Mouse (Mus musculus): ENCODE data around the gene Alkbh3. TPM values are rescaled to one million over a fixed set of nuclear protein-coding genes. Genes with fewer than 3 reads are reported as not detected.

Gene Alkbh3
- polyA plus RNA-seq, 1 experiment from 2014 or later: 70.0 TPM

DNA sequence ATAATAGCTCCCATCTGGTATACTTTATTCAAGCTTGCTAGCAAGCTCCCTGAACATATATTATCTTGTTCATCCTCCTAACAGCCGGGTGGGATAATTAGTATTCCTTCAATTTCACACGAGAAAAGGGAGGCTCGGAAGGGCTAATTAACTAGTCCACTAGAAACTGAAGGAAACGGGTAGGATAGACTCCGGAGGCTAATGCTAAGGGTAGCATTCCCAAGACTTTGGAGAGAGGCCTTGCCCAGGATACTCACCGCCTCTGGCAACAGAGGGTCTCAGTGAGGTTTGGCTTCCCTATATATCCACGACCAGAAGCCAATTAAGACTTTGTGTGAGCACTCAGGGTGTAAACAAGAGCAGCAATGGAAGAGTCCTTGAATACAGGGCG lies 52.8 kb downstream of the Alkbh3 start:
- Histone ChIP-seq H3K4me1 (replicated peaks; ENCODE audit: control insufficient read depth, insufficient read depth, low read length) (peaks cover 6% of the 10 kb centered on the region; the same call in 1 of the 2 replicates), H3K27me3 (ENCODE audit: control insufficient read depth, insufficient read depth, low read depth, low read length) (peaks cover 14% of the 10 kb centered on the region), H3K9me3 (ENCODE audit: control insufficient read depth, low read length) (no peaks in the 10 kb centered on the region), H3K4me2 (ENCODE audit: low read depth, low read length) (peak overlapping the region; percentile 82; the same call in 1 of the 2 replicates), H3K27ac (ENCODE audit: low read length) (no peak overlapping the region), H3K36me3 (ENCODE audit: control insufficient read depth, insufficient read depth, low read length) (no peaks in the 10 kb centered on the region), H3K9ac (ENCODE audit: low read length) (no peak overlapping the region), H3K4me3 (ENCODE audit: low read length) (no peak overlapping the region)
- ATAC-seq (ENCODE audit: low read depth): no peak
- 60% methylated on average over 8 of the region's 8 CpGs for WGBS

DNA sequence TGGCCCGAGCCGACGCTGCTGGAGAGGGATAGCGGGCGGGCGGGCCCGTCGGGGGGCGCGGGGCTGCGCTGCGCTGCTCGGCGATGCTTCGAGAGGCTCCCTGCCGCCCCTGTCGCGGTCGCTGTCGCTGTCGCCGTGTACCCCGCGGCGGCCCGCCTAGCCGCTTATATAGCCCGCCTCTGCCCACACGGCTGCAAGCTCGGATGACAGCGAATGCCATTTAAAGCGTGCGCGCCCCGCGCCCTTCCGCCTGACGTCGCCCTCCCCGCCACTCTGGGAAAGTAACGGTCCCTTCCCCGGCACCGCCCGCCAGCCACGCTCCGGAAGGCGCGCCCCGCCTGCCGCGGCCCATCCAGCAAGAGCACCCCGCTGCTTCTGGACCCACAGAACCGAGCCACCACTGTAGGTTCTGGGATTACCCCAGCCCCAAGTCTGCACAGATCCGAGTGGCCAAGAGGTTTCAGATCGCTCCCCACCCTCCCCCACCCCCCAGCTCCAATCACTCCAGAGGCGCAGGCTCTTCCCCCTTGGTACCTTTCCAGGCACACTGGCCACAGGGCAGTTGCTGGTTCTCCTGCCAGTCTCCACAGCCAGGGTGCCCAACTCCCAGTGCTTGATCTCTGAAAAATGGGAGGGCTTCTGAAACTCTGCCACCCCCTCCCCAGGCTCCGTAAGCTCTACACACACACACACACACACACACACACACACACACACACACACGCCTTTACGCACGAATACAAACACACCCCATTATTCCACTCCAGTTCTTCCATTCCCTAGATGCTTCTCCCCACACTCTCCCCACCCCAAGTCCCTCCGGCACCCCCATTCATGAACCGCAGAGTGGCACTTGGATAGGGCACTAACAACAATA lies 53.5 kb downstream of the Alkbh3 start, which contains the start of gene Gm13889:
TSS of gene Gm13889 (minus strand) at position 294 of the 877 bp plus-strand sequence.
- Histone ChIP-seq H3K4me2 (ENCODE audit: low read depth, low read length) (peak within 1 kb of the TSS; percentile 82), H3K4me3 (ENCODE audit: low read length) (peak within 1 kb of the TSS; percentile 69), H3K27ac (ENCODE audit: low read length) (peak within 1 kb of the TSS; percentile 80), H3K36me3 (ENCODE audit: control insufficient read depth, insufficient read depth, low read length) (no peaks in the 10 kb centered on the region), H3K9ac (ENCODE audit: low read length) (peak within 1 kb of the TSS; percentile 80), H3K9me3 (ENCODE audit: control insufficient read depth, low read length) (no peaks in the 10 kb centered on the region), H3K4me1 (replicated peaks; ENCODE audit: control insufficient read depth, insufficient read depth, low read length) (peaks cover 6% of the 10 kb centered on the region; the same call in 1 of the 2 replicates), H3K27me3 (ENCODE audit: control insufficient read depth, insufficient read depth, low read depth, low read length) (peaks cover 14% of the 10 kb centered on the region)
- peak; percentile 93 for ATAC-seq (ENCODE audit: low read depth)
- 5% methylated on average over 49 of the region's 62 CpGs for WGBS

DNA sequence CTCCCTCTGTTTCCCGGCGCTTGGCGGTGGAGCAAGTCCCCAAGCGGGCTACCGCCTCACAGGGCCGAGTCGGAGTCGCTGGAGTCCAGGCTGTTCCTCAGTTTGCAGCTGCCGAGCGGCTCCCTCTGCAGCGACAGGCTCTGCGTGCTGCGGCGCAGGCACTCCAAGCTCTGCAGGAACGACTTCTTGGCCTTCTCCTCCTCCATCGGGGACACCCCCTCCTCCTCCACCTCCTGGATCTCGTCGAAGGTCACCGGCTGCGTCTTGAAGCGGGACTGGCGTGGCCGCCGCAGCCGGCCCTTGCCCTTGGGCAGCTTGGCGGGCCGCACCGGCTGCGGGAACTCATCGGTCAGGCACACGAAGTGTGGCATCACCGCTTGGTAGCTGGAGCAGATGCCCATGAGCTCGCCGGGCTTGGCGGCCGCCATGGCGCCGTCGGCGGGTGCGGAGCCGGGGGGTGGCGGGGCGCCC lies 54.2 kb downstream of the Alkbh3 start:
- H3K4me1 ChIP-seq (replicated peaks; ENCODE audit: control insufficient read depth, insufficient read depth, low read length): peaks cover 6% of the 10 kb centered on the region; the same call in 1 of the 2 replicates
- H3K36me3 ChIP-seq (ENCODE audit: control insufficient read depth, insufficient read depth, low read length): no peaks in the 10 kb centered on the region
- peak overlapping the region; percentile 80 for H3K27ac ChIP-seq (ENCODE audit: low read length)
- peak; percentile 51 for ATAC-seq (ENCODE audit: low read depth)
- WGBS: 1% methylated on average over 44 of the region's 44 CpGs
- no peaks in the 10 kb centered on the region for H3K9me3 ChIP-seq (ENCODE audit: control insufficient read depth, low read length)
- H3K4me2 ChIP-seq (ENCODE audit: low read depth, low read length): peak overlapping the region; percentile 82
- peaks cover 14% of the 10 kb centered on the region for H3K27me3 ChIP-seq (ENCODE audit: control insufficient read depth, insufficient read depth, low read depth, low read length)
- peak overlapping the region; percentile 69 for H3K4me3 ChIP-seq (ENCODE audit: low read length)
- H3K9ac ChIP-seq (ENCODE audit: low read length): peak overlapping the region; percentile 80

DNA sequence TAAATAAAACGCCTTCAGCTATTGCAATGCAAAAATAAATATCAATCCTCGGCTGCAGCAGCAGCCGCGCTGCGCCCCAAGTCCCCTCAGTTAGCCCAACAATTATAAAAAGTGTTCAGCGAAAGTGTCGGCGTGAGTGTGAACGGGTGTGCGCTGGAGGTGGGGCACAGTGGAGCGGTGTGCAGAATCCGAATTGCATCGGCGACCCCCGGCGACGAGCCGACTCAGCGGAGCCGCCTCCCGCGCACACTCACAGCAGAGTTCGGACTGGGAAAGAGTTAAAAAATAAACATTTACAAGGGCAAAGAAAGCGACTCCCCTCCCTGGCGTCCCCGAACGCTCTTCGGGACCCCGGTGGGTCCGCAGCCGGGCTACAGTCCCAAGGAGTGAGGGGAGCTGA lies 54.7 kb downstream of the Alkbh3 start:
- Histone ChIP-seq H3K27me3 (ENCODE audit: control insufficient read depth, insufficient read depth, low read depth, low read length) (peaks cover 14% of the 10 kb centered on the region), H3K9ac (ENCODE audit: low read length) (peak overlapping the region; percentile 80), H3K27ac (ENCODE audit: low read length) (peak overlapping the region; percentile 80), H3K9me3 (ENCODE audit: control insufficient read depth, low read length) (no peaks in the 10 kb centered on the region), H3K36me3 (ENCODE audit: control insufficient read depth, insufficient read depth, low read length) (no peaks in the 10 kb centered on the region), H3K4me2 (ENCODE audit: low read depth, low read length) (peak overlapping the region; percentile 82), H3K4me1 (replicated peaks; ENCODE audit: control insufficient read depth, insufficient read depth, low read length) (peaks cover 6% of the 10 kb centered on the region; the same call in 1 of the 2 replicates), H3K4me3 (ENCODE audit: low read length) (peak overlapping the region; percentile 69)
- no peak; the same call in 1 of the 2 replicates for ATAC-seq (ENCODE audit: low read depth)
- under 1% methylated on average over 31 of the region's 31 CpGs for WGBS

DNA sequence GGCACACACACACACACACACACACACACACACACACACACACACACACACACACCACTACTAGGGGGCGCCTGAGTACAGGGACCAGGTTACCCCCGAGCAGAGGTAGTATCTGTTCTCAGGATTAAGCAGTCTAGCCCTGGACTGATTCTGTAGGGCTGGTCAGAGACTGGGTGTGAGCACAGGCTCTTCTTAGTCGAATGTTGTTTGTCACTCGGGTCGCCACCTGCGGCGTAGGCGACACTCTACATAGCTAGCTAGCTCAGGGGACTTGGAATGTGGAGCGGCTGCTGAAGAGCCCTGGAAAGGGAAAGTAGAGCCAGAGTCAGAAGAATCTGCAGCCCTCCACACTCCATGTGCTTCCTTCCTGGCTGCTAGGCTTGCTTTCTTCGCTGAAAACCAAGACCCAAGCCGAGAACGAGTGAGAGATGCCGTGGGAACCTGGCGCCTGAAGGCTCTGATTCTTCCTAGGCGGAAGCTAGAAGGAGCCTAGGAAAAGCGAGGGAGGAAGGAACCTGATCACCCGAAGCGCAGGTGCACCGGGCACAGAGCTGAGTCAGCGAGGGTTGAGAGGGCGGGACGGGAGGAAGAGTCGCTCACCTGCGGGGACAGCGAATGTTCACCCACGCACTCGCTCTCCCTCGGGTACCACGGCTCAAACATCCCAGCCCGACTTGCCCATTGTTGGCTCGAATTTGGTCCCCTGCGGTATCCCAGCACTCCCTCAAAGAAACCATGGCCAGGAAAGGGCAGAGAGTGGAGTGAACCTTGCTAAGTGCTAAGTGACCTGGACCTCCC lies 55.6 kb downstream of the Alkbh3 start:
- ATAC-seq (ENCODE audit: low read depth): no peak
- WGBS: under 1% methylated on average over 32 of the region's 32 CpGs
- peaks cover 14% of the 10 kb centered on the region for H3K27me3 ChIP-seq (ENCODE audit: control insufficient read depth, insufficient read depth, low read depth, low read length)

DNA sequence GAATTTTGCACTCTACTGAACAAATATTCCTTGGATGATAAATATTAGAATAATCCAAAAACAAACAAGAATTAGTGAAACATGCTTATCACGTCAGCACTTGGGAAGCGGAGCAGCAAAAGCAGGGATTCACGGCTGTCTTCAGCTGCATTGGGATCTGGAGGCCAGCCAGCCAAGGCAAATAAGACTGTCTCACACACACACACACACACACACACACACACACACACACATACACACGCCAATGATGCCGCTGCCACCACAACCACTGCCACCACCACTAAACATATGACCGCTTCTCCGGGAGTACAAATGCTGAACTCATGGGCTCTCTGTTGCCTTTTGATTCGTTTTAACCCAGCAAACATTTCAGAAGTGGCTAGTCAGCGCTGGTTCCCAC lies 56.9 kb downstream of the Alkbh3 start:
- no peak for ATAC-seq (ENCODE audit: low read depth)
- Histone ChIP-seq H3K4me3 (ENCODE audit: low read length) (no peak overlapping the region), H3K9ac (ENCODE audit: low read length) (no peak overlapping the region), H3K4me1 (replicated peaks; ENCODE audit: control insufficient read depth, insufficient read depth, low read length) (peaks cover 6% of the 10 kb centered on the region; the same call in 1 of the 2 replicates), H3K9me3 (ENCODE audit: control insufficient read depth, low read length) (no peaks in the 10 kb centered on the region), H3K36me3 (ENCODE audit: control insufficient read depth, insufficient read depth, low read length) (no peaks in the 10 kb centered on the region), H3K27me3 (ENCODE audit: control insufficient read depth, insufficient read depth, low read depth, low read length) (peaks cover 14% of the 10 kb centered on the region), H3K4me2 (ENCODE audit: low read depth, low read length) (peak overlapping the region; percentile 82; the same call in 1 of the 2 replicates), H3K27ac (ENCODE audit: low read length) (no peak overlapping the region)
- whole genome bisulfite sequencing: 61% methylated on average over 9 of the region's 9 CpGs

More for the DNA sequence above, 55.6 kb downstream of the Alkbh3 start:
- Histone ChIP-seq H3K9me3 (ENCODE audit: control insufficient read depth, low read length) (no peaks in the 10 kb centered on the region), H3K4me2 (ENCODE audit: low read depth, low read length) (peak overlapping the region; percentile 82), H3K4me1 (replicated peaks; ENCODE audit: control insufficient read depth, insufficient read depth, low read length) (peaks cover 6% of the 10 kb centered on the region; the same call in 1 of the 2 replicates), H3K9ac (ENCODE audit: low read length) (peak overlapping the region; percentile 80), H3K27ac (ENCODE audit: low read length) (peak overlapping the region; percentile 2; the same call in 1 of the 2 replicates), H3K36me3 (ENCODE audit: control insufficient read depth, insufficient read depth, low read length) (no peaks in the 10 kb centered on the region), H3K4me3 (ENCODE audit: low read length) (peak overlapping the region; percentile 69)

DNA sequence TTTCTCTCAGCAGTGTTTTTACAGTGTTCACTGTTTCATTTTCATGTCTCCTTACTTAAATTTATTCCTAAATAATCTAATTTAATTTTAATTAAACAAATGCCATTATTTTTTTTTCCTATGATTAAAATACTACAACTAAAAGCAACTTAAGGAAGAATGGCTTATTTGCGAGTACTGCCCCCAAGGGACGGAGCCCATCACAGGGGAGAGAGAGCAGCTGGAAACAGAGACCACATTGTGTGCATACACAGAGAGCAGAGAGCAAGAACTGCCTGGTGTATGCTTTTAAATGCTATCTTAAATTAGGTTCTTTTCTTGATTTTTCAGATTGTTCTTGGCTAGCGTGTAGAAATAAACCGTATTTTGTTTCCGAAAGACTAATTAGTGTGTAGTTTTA lies 63.6 kb downstream of the Alkbh3 start:
- 54% methylated on average over 5 of the region's 5 CpGs for WGBS
- Histone ChIP-seq H3K27me3 (ENCODE audit: control insufficient read depth, insufficient read depth, low read depth, low read length) (no peaks in the 10 kb centered on the region), H3K27ac (ENCODE audit: low read length) (no peak overlapping the region), H3K4me3 (ENCODE audit: low read length) (no peak overlapping the region), H3K4me1 (replicated peaks; ENCODE audit: control insufficient read depth, insufficient read depth, low read length) (peaks cover 2% of the 10 kb centered on the region), H3K4me2 (ENCODE audit: low read depth, low read length) (no peak overlapping the region), H3K9me3 (ENCODE audit: control insufficient read depth, low read length) (peaks cover 8% of the 10 kb centered on the region), H3K36me3 (ENCODE audit: control insufficient read depth, insufficient read depth, low read length) (no peaks in the 10 kb centered on the region), H3K9ac (ENCODE audit: low read length) (no peak overlapping the region)
- ATAC-seq (ENCODE audit: low read depth): no peak

DNA sequence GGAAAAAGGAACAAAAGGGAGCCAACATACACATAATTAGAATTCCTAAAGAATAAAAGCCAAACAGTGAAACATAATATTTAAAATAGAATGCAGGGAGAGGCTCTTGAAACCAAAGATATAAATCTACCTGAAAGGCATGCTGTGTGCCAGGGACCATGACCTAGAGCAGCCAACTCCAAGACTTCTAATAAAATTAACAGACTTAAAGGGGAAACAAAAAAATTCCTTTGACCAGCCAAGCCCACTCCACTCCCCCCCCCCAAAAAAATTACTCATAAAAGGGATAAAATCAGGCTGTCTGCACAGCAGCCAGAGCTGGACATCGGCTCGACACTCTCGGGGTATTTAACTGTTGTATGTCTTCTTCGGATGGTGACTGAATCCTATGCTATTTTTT lies 65.8 kb downstream of the Alkbh3 start:
- Histone ChIP-seq H3K9ac (ENCODE audit: low read length) (no peak overlapping the region), H3K4me2 (ENCODE audit: low read depth, low read length) (no peak overlapping the region), H3K4me3 (ENCODE audit: low read length) (no peak overlapping the region), H3K4me1 (replicated peaks; ENCODE audit: control insufficient read depth, insufficient read depth, low read length) (peaks cover 6% of the 10 kb centered on the region), H3K36me3 (ENCODE audit: control insufficient read depth, insufficient read depth, low read length) (no peaks in the 10 kb centered on the region), H3K27ac (ENCODE audit: low read length) (no peak overlapping the region), H3K27me3 (ENCODE audit: control insufficient read depth, insufficient read depth, low read depth, low read length) (no peaks in the 10 kb centered on the region), H3K9me3 (ENCODE audit: control insufficient read depth, low read length) (peaks cover 8% of the 10 kb centered on the region)
- WGBS: 85% methylated on average over 4 of the region's 4 CpGs
- no peak for ATAC-seq (ENCODE audit: low read depth)

DNA sequence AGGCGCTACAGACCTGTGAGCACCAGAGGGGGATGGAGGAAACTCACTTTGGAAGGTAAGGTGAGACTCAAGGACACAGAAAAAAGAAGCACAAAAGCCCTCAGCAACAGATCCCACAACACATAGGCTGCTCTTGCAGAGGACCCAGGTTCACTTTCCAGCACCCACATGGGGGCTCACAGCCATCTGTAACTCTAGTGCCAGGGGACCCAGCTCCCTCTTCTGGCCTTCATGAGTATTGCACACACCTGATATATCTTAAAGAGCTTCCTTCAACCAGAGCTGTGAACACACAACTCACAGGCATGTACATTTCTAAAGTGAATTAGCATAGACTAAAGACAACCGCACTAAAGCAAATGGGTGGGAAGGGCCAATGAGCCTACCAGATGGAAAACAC lies 66.5 kb downstream of the Alkbh3 start:
- H3K36me3 ChIP-seq (ENCODE audit: control insufficient read depth, insufficient read depth, low read length): no peaks in the 10 kb centered on the region
- H3K4me1 ChIP-seq (replicated peaks; ENCODE audit: control insufficient read depth, insufficient read depth, low read length): peaks cover 6% of the 10 kb centered on the region
- no peak overlapping the region for H3K27ac ChIP-seq (ENCODE audit: low read length)
- no peaks in the 10 kb centered on the region for H3K27me3 ChIP-seq (ENCODE audit: control insufficient read depth, insufficient read depth, low read depth, low read length)
- 89% methylated on average over 2 of the region's 2 CpGs for WGBS
- ATAC-seq (ENCODE audit: low read depth): no peak
- H3K9me3 ChIP-seq (ENCODE audit: control insufficient read depth, low read length): peaks cover 8% of the 10 kb centered on the region
- no peak overlapping the region for H3K4me3 ChIP-seq (ENCODE audit: low read length)
- no peak overlapping the region for H3K4me2 ChIP-seq (ENCODE audit: low read depth, low read length)
- H3K9ac ChIP-seq (ENCODE audit: low read length): no peak overlapping the region

Measured in lung, embryonic 16.5 days (tissue).